Mouse (Mus musculus) heart, embryonic 11.5 days (tissue): ENCODE measurements around the gene Klhl6. TPM values are rescaled to one million over a fixed set of nuclear protein-coding genes. Genes with fewer than 3 reads are reported as not detected.

Experiments
- ATAC-seq: fragments of 200-750 bp; cut with Nextera tagmentation; replicated peaks from 2 replicates; pipeline ENCODE4 v1.8.0; 2017; ENCODE audit warnings: moderate library complexity; ENCODE audit not compliant: insufficient number of reproducible peaks, low FRiP score, low TSS enrichment
- H3K27ac ChIP-seq: fragments of 300-500 bp; sonication (generic); 2 replicates; pipeline ENCODE4 v1.5.1; 2014; ENCODE audit warnings: mild to moderate bottlenecking, low read depth, low read length
- H3K27me3 ChIP-seq: fragments of 300-500 bp; sonication (generic); 2 replicates; pipeline ENCODE4 v1.6.1; 2014; ENCODE audit warnings: mild to moderate bottlenecking, low read length, mixed read lengths; ENCODE audit not compliant: control insufficient read depth, insufficient read depth
- H3K36me3 ChIP-seq: fragments of 300-500 bp; sonication (generic); 2 replicates; pipeline ENCODE4 v1.6.1; 2014; ENCODE audit warnings: mild to moderate bottlenecking, low read length, moderate library complexity, mixed read lengths; ENCODE audit not compliant: control insufficient read depth, insufficient read depth
- H3K4me1 ChIP-seq: fragments of 300-500 bp; sonication (generic); 2 replicates; pipeline ENCODE4 v1.6.1; 2014; ENCODE audit warnings: low read length; ENCODE audit not compliant: control insufficient read depth, insufficient read depth
- H3K4me2 ChIP-seq: fragments of 300-500 bp; sonication (generic); 2 replicates; pipeline ENCODE4 v1.6.1; 2014; ENCODE audit warnings: mild to moderate bottlenecking, moderate library complexity
- H3K4me3 ChIP-seq: fragments of 300-500 bp; sonication (generic); 2 replicates; pipeline ENCODE4 v1.5.1; 2014; ENCODE audit warnings: low read depth, low read length
- H3K9ac ChIP-seq: fragments of 300-500 bp; sonication (generic); 2 replicates; pipeline ENCODE4 v1.6.1; 2014; ENCODE audit warnings: mild to moderate bottlenecking, low read depth, low read length, moderate library complexity
- H3K9me3 ChIP-seq: fragments of 300-500 bp; sonication (generic); replicated peaks from 2 replicates; pipeline ENCODE4 v1.6.1; 2016; ENCODE audit warnings: low read length; ENCODE audit not compliant: control insufficient read depth
- WGBS: fragments of 180-500 bp; shearing (Covaris S2); extraction: QIAGEN DNeasy Blood & Tissue Kit; methylation state at CpG from one replicate; pipeline ENCODE4 v1.1.7; 2014; ENCODE audit not compliant: insufficient replicate concordance; 5-methylcytosine and 5-hydroxymethylcytosine counted together
- polyA plus RNA-seq: library from polyadenylated mRNA; unstranded; fragments of >200 nt; fragmentation: Nextera tagmentation; extraction: Ambion mirVana; gene quantifications from 2 replicates; pipeline ENCODE4 v1.2.1, GENCODE M21; 2014

Gene Klhl6
- polyA plus RNA-seq, 1 experiment from 2014 or later = 29.2 TPM

GRCm38 (mm10) chr16:19977282-19977681, 5.6 kb downstream of the Klhl6 start:
- Histone ChIP-seq H3K9me3 (no peaks in the 10 kb centered on the region), H3K4me2 (no peak overlapping the region), H3K27me3 (no peaks in the 10 kb centered on the region), H3K4me1 (no peaks in the 10 kb centered on the region), H3K9ac (no peak overlapping the region), H3K4me3 (no peak overlapping the region), H3K36me3 (no peaks in the 10 kb centered on the region), H3K27ac (no peak overlapping the region)
- WGBS = 68% methylated on average over 5 of the region's 5 CpGs
- no peak for ATAC-seq

DNA sequence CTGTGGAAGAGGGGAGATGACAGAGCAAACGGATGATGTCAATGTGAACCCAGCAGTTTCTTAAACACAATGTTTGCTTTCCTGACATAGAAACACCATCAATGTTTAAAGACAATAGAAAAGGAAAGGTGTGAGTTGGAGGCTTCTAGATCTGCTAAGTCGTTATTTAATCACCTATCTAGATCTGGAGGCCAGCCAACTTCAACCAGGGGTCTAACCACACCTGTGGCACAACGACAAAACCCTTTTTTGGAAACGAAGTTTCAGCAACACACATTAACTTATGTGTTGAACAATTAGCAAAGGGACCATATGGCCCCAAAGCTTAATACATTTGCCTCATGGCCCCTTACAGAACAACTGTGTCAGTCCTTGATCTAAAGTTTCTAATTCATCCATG, 6.0 kb downstream of the Klhl6 start:
- H3K36me3 ChIP-seq = no peaks in the 10 kb centered on the region
- no peak overlapping the region for H3K27ac ChIP-seq
- H3K9ac ChIP-seq = no peak overlapping the region
- no peaks in the 10 kb centered on the region for H3K9me3 ChIP-seq
- H3K4me2 ChIP-seq = no peak overlapping the region
- 72% methylated on average over 4 of the region's 4 CpGs for WGBS
- H3K27me3 ChIP-seq = no peaks in the 10 kb centered on the region
- H3K4me1 ChIP-seq = no peaks in the 10 kb centered on the region
- no peak for ATAC-seq
- H3K4me3 ChIP-seq = no peak overlapping the region

GRCm38 (mm10) chr16:19975432-19975831, 7.4 kb downstream of the Klhl6 start:
- H3K36me3 ChIP-seq = no peaks in the 10 kb centered on the region
- WGBS = 78% methylated on average over 4 of the region's 4 CpGs
- no peaks in the 10 kb centered on the region for H3K4me1 ChIP-seq
- H3K9me3 ChIP-seq = no peaks in the 10 kb centered on the region
- no peaks in the 10 kb centered on the region for H3K27me3 ChIP-seq
- no peak overlapping the region for H3K27ac ChIP-seq
- no peak overlapping the region for H3K4me2 ChIP-seq
- H3K4me3 ChIP-seq = no peak overlapping the region
- H3K9ac ChIP-seq = no peak overlapping the region
- ATAC-seq = no peak

- no peak overlapping the region for H3K4me3 ChIP-seq
- no peaks in the 10 kb centered on the region for H3K36me3 ChIP-seq
- H3K9ac ChIP-seq = no peak overlapping the region
- H3K27me3 ChIP-seq = no peaks in the 10 kb centered on the region
- no peaks in the 10 kb centered on the region for H3K4me1 ChIP-seq
- no peaks in the 10 kb centered on the region for H3K9me3 ChIP-seq
- 92% methylated on average over 1 of the region's 1 CpGs for WGBS
- no peak overlapping the region for H3K27ac ChIP-seq
- no peak for ATAC-seq
- H3K4me2 ChIP-seq = no peak overlapping the region
These were observed 9.4 kb downstream of the Klhl6 start for GRCm38 (mm10) chr16:19973480-19973879.

DNA sequence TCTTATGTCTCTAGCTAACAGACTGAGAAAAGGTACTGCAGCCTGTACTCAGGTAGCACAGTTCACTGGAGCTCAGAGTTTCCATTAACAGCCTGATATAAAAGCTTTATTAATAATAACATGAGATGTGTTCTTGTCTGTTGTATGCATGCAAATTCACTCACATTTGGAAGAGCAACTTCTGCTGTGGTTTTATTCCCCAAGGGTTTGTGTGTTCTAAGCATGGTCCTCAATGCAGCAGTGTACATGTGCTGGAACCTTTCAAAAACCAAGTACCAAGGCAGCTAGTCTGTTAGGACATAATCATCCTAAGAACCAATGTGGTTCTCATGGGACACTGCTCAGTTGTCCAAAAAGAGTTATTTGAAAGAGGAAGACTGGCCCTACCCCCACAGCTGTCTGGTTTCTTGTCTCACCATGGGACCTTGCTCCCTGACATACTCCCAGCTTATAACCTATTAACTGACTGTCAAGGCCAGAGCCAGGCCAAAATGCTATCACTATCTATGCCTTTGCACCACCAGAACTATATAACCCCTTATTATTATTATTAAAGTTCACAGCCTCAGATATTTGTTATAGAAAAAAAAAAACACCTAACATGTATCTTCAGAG, 10.0 kb downstream of the Klhl6 start:
- Histone ChIP-seq H3K27ac (no peak overlapping the region), H3K4me1 (no peaks in the 10 kb centered on the region), H3K36me3 (no peaks in the 10 kb centered on the region), H3K4me3 (no peak overlapping the region), H3K9ac (no peak overlapping the region), H3K9me3 (no peaks in the 10 kb centered on the region), H3K4me2 (no peak overlapping the region), H3K27me3 (no peaks in the 10 kb centered on the region)
- ATAC-seq = no peak

DNA sequence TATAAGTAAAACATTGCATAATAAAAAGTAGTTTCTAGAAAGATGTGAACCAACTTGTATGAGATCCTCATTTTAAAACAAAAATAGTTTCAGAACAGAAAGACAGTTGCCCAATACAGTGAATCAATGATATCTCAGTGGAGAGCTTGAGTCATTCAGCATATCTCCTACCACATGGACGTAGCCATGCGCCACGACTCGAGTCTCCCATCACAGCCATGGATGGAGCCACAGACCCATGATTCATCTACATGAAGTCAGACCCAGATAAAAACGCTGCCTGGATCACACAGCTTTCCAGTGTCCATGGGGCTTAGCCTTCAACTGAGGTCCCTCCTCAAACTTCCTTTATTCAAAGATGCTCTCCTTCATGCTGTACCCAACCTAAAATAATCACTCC, 13.3 kb downstream of the Klhl6 start:
- H3K9ac ChIP-seq = no peak overlapping the region
- H3K9me3 ChIP-seq = no peaks in the 10 kb centered on the region
- H3K4me2 ChIP-seq = no peak overlapping the region
- H3K4me1 ChIP-seq = no peaks in the 10 kb centered on the region
- WGBS = 63% methylated on average over 5 of the region's 5 CpGs
- ATAC-seq = no peak
- H3K4me3 ChIP-seq = no peak overlapping the region
- no peaks in the 10 kb centered on the region for H3K27me3 ChIP-seq
- H3K27ac ChIP-seq = no peak overlapping the region
- H3K36me3 ChIP-seq = no peaks in the 10 kb centered on the region

- Histone ChIP-seq H3K4me1 (no peaks in the 10 kb centered on the region), H3K36me3 (no peaks in the 10 kb centered on the region), H3K27ac (no peak overlapping the region), H3K4me3 (no peak overlapping the region), H3K9me3 (no peaks in the 10 kb centered on the region), H3K4me2 (no peak overlapping the region), H3K9ac (no peak overlapping the region), H3K27me3 (no peaks in the 10 kb centered on the region)
- no peak for ATAC-seq
- WGBS = 92% methylated on average over 4 of the region's 4 CpGs
These were observed 14.2 kb downstream of the Klhl6 start for GRCm38 (mm10) chr16:19968666-19969065.

DNA sequence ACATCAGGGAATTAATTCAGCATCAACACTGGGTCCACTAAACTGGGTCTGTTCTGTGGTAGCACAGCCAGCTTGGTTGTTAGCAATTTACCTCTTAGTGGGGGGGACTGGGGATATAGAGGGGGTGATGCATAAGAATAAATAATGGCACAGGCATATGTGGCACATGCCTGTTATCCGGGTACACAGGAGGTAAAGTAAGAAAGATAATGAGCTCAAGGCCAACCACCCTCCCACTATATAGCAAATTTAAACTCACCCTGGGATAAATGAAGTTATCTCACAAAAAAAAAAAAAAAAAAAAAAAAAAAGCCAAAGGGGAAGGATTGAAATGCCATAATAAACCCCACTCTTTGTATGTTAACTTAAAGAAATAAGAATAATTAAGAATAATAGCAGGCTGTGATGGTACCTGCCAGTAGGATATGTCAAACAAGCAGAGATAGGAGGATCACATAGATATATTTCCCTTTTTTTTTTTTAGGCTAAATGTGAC, 14.9 kb downstream of the Klhl6 start:
- WGBS = 85% methylated on average over 1 of the region's 1 CpGs
- no peaks in the 10 kb centered on the region for H3K36me3 ChIP-seq
- no peaks in the 10 kb centered on the region for H3K27me3 ChIP-seq

DNA sequence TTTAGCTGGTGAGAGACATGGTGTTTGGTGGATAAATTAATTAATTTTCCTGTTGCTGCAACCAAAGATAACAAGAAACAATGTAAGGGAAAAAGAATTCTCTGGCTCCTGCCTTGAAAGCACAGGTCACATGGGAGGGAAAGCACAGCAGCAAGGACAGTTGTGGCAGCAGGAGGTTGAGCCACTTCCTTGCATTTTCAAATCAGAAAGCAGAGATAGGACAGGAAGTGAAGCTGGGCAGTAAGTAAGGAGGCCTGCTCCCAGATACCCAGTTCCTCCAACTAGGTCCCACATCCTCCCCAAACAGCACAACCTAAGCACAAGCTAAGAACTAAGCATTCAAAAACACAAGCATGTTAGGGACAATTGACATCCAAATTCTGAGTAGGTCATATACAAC, 15.9 kb downstream of the Klhl6 start:
- no peak overlapping the region for H3K4me3 ChIP-seq
- H3K9me3 ChIP-seq = no peaks in the 10 kb centered on the region
- H3K27me3 ChIP-seq = no peaks in the 10 kb centered on the region
- H3K9ac ChIP-seq = no peak overlapping the region
- no peak for ATAC-seq
- H3K36me3 ChIP-seq = no peaks in the 10 kb centered on the region
- H3K4me2 ChIP-seq = no peak overlapping the region
- 0 out of 2 replicates have a peak overlapping the region, but pooled peaks have one; percentile 7 for H3K27ac ChIP-seq
- no peaks in the 10 kb centered on the region for H3K4me1 ChIP-seq

More for the DNA sequence above, 14.9 kb downstream of the Klhl6 start:
- H3K27ac ChIP-seq = no peak overlapping the region
- H3K9me3 ChIP-seq = no peaks in the 10 kb centered on the region
- H3K4me1 ChIP-seq = no peaks in the 10 kb centered on the region
- no peak overlapping the region for H3K4me2 ChIP-seq
- no peak overlapping the region for H3K9ac ChIP-seq
- no peak for ATAC-seq
- no peak overlapping the region for H3K4me3 ChIP-seq
